ENCODE assay signal across 14 mouse cellular contexts in the genomic region with DNA sequence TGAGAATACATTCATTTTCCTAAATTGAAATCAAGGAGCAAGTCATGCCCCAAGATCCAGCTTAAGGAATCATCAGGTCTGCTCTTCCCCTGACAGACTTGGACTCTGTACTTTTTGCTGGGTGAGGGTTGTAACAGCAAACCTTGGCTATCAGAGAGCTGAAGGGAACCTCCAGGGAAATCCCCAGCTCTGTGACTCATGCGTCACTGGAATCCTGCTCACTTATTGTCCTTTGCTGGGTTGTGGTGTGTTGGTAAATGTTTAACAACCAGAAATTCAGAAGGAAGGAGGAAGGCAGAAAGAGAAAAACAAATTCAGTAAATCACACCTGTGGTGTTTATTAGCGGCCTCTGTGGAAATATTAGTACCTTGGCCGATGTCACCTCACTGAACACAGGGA.
DNase-seq lines count a peak whose midpoint lies in the region; ATAC-seq and TF ChIP-seq lines count a peak whose summit lies in the region.
"Had no signal": no experiment of that assay in that cellular context is flagged by ENCODE, and none has a peak within 500 bp of the region (broad histone marks: within the 10 kb centered on the region; RNA-seq: fewer than 3 reads in every experiment).

No protein-coding gene starts in this region.

- no peak for TF ChIP-seq POLR2A in CH12.LX (IDR thresholded peaks at IDR 0.05; ENCODE audit: low read depth, low read length)

- H3K4me2 ChIP-seq in CH12.LX (ENCODE audit: insufficient read depth, low read depth, poor library complexity, severe bottlenecking) = no peak overlapping the region; the same call in 1 of the 2 replicates
- no peak overlapping the region for H3K4me2 ChIP-seq in liver, embryonic 14.5 days (ENCODE audit: low read depth)
- H3K4me2 ChIP-seq in lung, postnatal 0 days (replicated peaks; ENCODE audit: low read depth, low read length) = no peak overlapping the region

- H3K9me3 ChIP-seq in CH12.LX (replicated peaks; ENCODE audit: low read length) = no peaks in the 10 kb centered on the region
- no peaks in the 10 kb centered on the region for H3K9me3 ChIP-seq in liver, embryonic 14.5 days (ENCODE audit: control insufficient read depth, low read length)
- 0 out of 2 replicates have a peak, but pooled peaks cover under 1% of the 10 kb centered on the region for H3K9me3 ChIP-seq in hindbrain, embryonic 10.5 days
- no peaks in the 10 kb centered on the region for H3K9me3 ChIP-seq in lung, postnatal 0 days (ENCODE audit: low read length)
- H3K9me3 ChIP-seq: megakaryocyte, embryonic 14.5 days had no signal

- DNase-seq in CH12.LX (ENCODE audit: extremely low read depth) = peak; percentile 59
- DNase-seq in adrenal gland, postnatal 14 days = peak; percentile 10
- DNase-seq in kidney, adult 9 months = peak; percentile 72
- peak in 2 of 3 experiments; percentile 4 to 24 for DNase-seq in liver, embryonic 14.5 days (ENCODE audit: low read depth in 3 of 3, low spot score in 3 of 3)
- no peak for DNase-seq in thymus, postnatal 36 days
- no peak for DNase-seq in hindbrain, embryonic 10.5 days (ENCODE audit: low spot score)
- no peak for DNase-seq in neural tube, embryonic 10.5 days (ENCODE audit: extremely low spot score, low spot score)
- DNase-seq in lung, postnatal 0 days (ENCODE audit: low spot score) = no peak
- DNase-seq: cerebellum, adult 9-10 months; heart, postnatal 36 days; lung, adult 2 months; right cerebral cortex, postnatal 4 days had no signal

- TF ChIP-seq EP300 in CH12.LX (IDR thresholded peaks at IDR 0.05; ENCODE audit: low read length) = no peak
- no peak for TF ChIP-seq EP300 in liver, embryonic 14.5 days (IDR thresholded peaks at IDR 0.05; ENCODE audit: low read depth)
- no peak for TF ChIP-seq EP300 in lung, postnatal 0 days (IDR thresholded peaks at IDR 0.05)

- H3K4me1 ChIP-seq in CH12.LX (ENCODE audit: control insufficient read depth in 1 of 2, insufficient read depth in 2 of 2) = peaks cover 0 to 10% of the 10 kb centered on the region in 2 experiments; a peak in 2 of 4 replicates
- no peaks in the 10 kb centered on the region; a peak in 1 of 4 replicates for H3K4me1 ChIP-seq in liver, embryonic 14.5 days (replicated peaks; ENCODE audit: control insufficient read depth in 2 of 2, insufficient read depth in 2 of 2, low read length in 1 of 2)
- peaks cover 14% of the 10 kb centered on the region for H3K4me1 ChIP-seq in hindbrain, embryonic 10.5 days (replicated peaks)
- H3K4me1 ChIP-seq in lung, postnatal 0 days (ENCODE audit: insufficient read depth, low read depth, low read length) = no peaks in the 10 kb centered on the region
- H3K4me1 ChIP-seq: megakaryocyte, embryonic 14.5 days had no signal

- no peaks in the 10 kb centered on the region for H3K27me3 ChIP-seq in CH12.LX (replicated peaks)
- no peaks in the 10 kb centered on the region for H3K27me3 ChIP-seq in liver, embryonic 14.5 days (ENCODE audit: control insufficient read depth, insufficient read depth, low read length)
- H3K27me3 ChIP-seq in hindbrain, embryonic 10.5 days (ENCODE audit: insufficient read depth, poor library complexity, severe bottlenecking) = no peaks in the 10 kb centered on the region
- H3K27me3 ChIP-seq in lung, postnatal 0 days (replicated peaks; ENCODE audit: insufficient read depth, low read length) = no peaks in the 10 kb centered on the region
- H3K27me3 ChIP-seq: megakaryocyte, embryonic 14.5 days had no signal

- in situ Hi-C loops in CH12.LX (cut with MboI; ENCODE audit: low pct_ligation_motif_present, low pct_unique_long_range_greater_than_20kb, low sequenced_read_pairs) = no loop called here

- no peak overlapping the region for H3K4me3 ChIP-seq in CH12.LX (replicated peaks in 1 of 3; ENCODE audit: low read depth in 2 of 3, low read length in 2 of 3, poor library complexity in 1 of 3)
- H3K4me3 ChIP-seq in liver, embryonic 14.5 days (ENCODE audit: insufficient read depth in 1 of 2, low read depth in 2 of 2, low read length in 2 of 2) = no peak overlapping the region
- no peak overlapping the region for H3K4me3 ChIP-seq in hindbrain, embryonic 10.5 days
- no peak overlapping the region for H3K4me3 ChIP-seq in lung, postnatal 0 days (ENCODE audit: low read depth, low read length)
- H3K4me3 ChIP-seq: megakaryocyte, embryonic 14.5 days; myocyte had no signal

- no peaks in the 10 kb centered on the region for H3K79me2 ChIP-seq in CH12.LX (replicated peaks; ENCODE audit: control insufficient read depth, extremely low read depth, insufficient read depth, poor library complexity, severe bottlenecking)

- no peak for ATAC-seq in liver, embryonic 14.5 days (ENCODE audit: insufficient read depth)
- no peak for ATAC-seq in lung, postnatal 0 days

- H3K9ac ChIP-seq in CH12.LX (ENCODE audit: insufficient read depth, low read depth) = no peak overlapping the region
- H3K9ac ChIP-seq in liver, embryonic 14.5 days (replicated peaks) = no peak overlapping the region
- no peak overlapping the region for H3K9ac ChIP-seq in lung, postnatal 0 days (replicated peaks; ENCODE audit: low read depth)

- no peaks in the 10 kb centered on the region for H3K36me3 ChIP-seq in CH12.LX (replicated peaks in 1 of 2; ENCODE audit: control insufficient read depth in 1 of 2, insufficient read depth in 1 of 2, low read length in 1 of 2)
- no peaks in the 10 kb centered on the region for H3K36me3 ChIP-seq in liver, embryonic 14.5 days (replicated peaks; ENCODE audit: control insufficient read depth, insufficient read depth, low read depth)
- no peaks in the 10 kb centered on the region for H3K36me3 ChIP-seq in hindbrain, embryonic 10.5 days
- no peaks in the 10 kb centered on the region for H3K36me3 ChIP-seq in lung, postnatal 0 days (ENCODE audit: insufficient read depth, low read length)

- WGBS in liver, embryonic 14.5 days (ENCODE audit: insufficient replicate concordance) = 68% methylated on average over 3 of the region's 3 CpGs
- WGBS in hindbrain, embryonic 10.5 days = 89% methylated on average over 3 of the region's 3 CpGs
- WGBS in lung, postnatal 0 days = 76% methylated on average over 3 of the region's 3 CpGs

- no peak overlapping the region for H3K27ac ChIP-seq in CH12.LX (ENCODE audit: insufficient read depth, low read depth)
- H3K27ac ChIP-seq in liver, embryonic 14.5 days = no peak overlapping the region
- no peak overlapping the region for H3K27ac ChIP-seq in hindbrain, embryonic 10.5 days
- H3K27ac ChIP-seq in lung, postnatal 0 days (ENCODE audit: low read length) = no peak overlapping the region

- no peak for TF ChIP-seq RAD21 in CH12.LX (IDR thresholded peaks at IDR 0.05; ENCODE audit: low read depth, low read length)

- no peak for TF ChIP-seq CTCF in CH12.LX (conservative IDR thresholded peaks at IDR 0.05 in 1 of 2, IDR thresholded peaks at IDR 0.05 in 1 of 2; ENCODE audit: low read depth in 2 of 2, low read length in 2 of 2)
- TF ChIP-seq CTCF in liver, embryonic 14.5 days (IDR thresholded peaks at IDR 0.05; ENCODE audit: low read depth) = no peak
- no peak for TF ChIP-seq CTCF in lung, postnatal 0 days (IDR thresholded peaks at IDR 0.05)

- dilution Hi-C loops in CH12.LX (cut with MboI; ENCODE audit: extremely low pct_ligation_motif_present, extremely low pct_unique_long_range_greater_than_20kb, low sequenced_read_pairs) = no loop called here

TF ChIP-seq in CH12.LX, 34 proteins besides CTCF, POLR2A, EP300 and RAD21:
- no peak for TF ChIP-seq IRF4 (IDR thresholded peaks at IDR 0.05; ENCODE audit: low read depth, low read length)
- TF ChIP-seq TCF12 (IDR thresholded peaks at IDR 0.05; ENCODE audit: low read depth, low read length) = no peak
- TF ChIP-seq HCFC1 (IDR thresholded peaks at IDR 0.05; ENCODE audit: low read depth, low read length) = no peak
- TF ChIP-seq POLR2AphosphoS2 (IDR thresholded peaks at IDR 0.05; ENCODE audit: low read depth, low read length) = no peak
- TF ChIP-seq NELFE (IDR thresholded peaks at IDR 0.05; ENCODE audit: low read depth, low read length) = no peak
- no peak for TF ChIP-seq MAFK (IDR thresholded peaks at IDR 0.05; ENCODE audit: insufficient replicate concordance, low read length)
- TF ChIP-seq SIN3A (IDR thresholded peaks at IDR 0.05; ENCODE audit: low read length) = no peak
- TF ChIP-seq MAX (IDR thresholded peaks at IDR 0.05; ENCODE audit: low read length) = no peak
- TF ChIP-seq ZMIZ1 (IDR thresholded peaks at IDR 0.05; ENCODE audit: low read depth, low read length) = no peak
- TF ChIP-seq USF2 (conservative IDR thresholded peaks at IDR 0.05; ENCODE audit: low read depth, low read length) = no peak
- no peak for TF ChIP-seq MXI1 (IDR thresholded peaks at IDR 0.05; ENCODE audit: low read depth, low read length)
- no peak for TF ChIP-seq ZC3H11A (IDR thresholded peaks at IDR 0.05; ENCODE audit: low read depth, low read length)
- no peak for TF ChIP-seq JUND (conservative IDR thresholded peaks at IDR 0.05; ENCODE audit: low read depth, low read length)
- no peak for TF ChIP-seq E2F4 (IDR thresholded peaks at IDR 0.05; ENCODE audit: insufficient replicate concordance, low read depth, low read length)
- no peak for TF ChIP-seq TBP (conservative IDR thresholded peaks at IDR 0.05; ENCODE audit: low read depth, low read length)
TF ChIP-seq in CH12.LX: peak in this region for 0.

Comparison
In these comparisons a context has a peak if more than half of its experiments do, and no peak if none do; other contexts are left out.
1. DNase-seq: peak in CH12.LX (single experiment), adrenal gland, postnatal 14 days (single experiment), kidney, adult 9 months (single experiment) and liver, embryonic 14.5 days (2 of 3); none in thymus, postnatal 36 days (0 of 2), hindbrain, embryonic 10.5 days (single experiment), neural tube, embryonic 10.5 days (single experiment) and lung, postnatal 0 days (single experiment).